Mouse (Mus musculus) E14TG2a.4 (cell line): ENCODE results near the gene Smc3.

Experiments used
- CTCF ChIP-seq: conservative IDR thresholded peaks from 2 replicates; pipeline ENCODE4 v1.5.1; 2014; ENCODE audit warnings: low read length
- NANOG ChIP-seq: IDR thresholded peaks from 2 replicates; pipeline ENCODE4 v1.6.1; 2014; ENCODE audit warnings: borderline replicate concordance, low read length, mixed read lengths
- POU5F1 ChIP-seq: IDR thresholded peaks from 2 replicates; pipeline ENCODE4 v1.6.1; 2014; ENCODE audit warnings: low read length, borderline replicate concordance

DNA sequence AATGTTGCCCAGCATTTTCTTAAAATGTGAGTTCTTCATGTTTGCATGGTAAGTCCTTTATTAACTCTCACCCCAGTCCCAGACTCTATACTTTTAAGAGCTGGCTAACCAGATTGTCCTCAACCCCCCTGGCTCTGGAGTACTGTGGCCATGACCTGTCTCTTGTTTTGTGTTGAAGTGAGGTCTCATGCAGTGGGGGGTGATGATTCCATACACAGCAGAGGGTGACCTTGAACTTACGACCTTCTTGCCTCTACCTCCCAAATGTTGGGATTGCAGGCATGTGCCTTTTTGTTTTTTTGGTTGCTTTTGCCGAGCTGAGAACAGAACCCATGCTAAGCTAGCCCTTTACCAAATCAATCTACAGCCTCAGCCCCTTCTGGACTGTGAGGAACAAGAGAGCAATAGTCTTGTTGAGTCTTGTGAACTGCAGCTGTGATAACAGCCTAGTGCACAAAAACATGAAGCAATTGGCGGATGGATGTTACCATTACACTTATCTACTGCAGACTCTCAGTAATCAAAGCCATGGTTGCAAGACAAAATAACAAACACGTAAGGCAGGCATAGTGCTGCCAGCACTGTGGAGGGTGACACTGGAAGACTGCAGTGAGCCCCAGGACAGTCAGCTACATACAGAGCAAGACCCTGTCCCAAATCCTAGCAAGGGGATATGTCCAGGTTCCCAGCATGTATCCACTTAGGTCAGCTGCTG, 24.7 kb upstream of the Smc3 start:
- no peak for TF ChIP-seq CTCF
- no peak for TF ChIP-seq POU5F1
- no peak for TF ChIP-seq NANOG
